Mouse (Mus musculus) MEL-GATA-1-ER (cell line): ENCODE data around the gene Sbk1.

ENCODE experiments used
- DNase-seq: peaks from one replicate; pipeline ENCODE4 v3.0.0-alpha.2; 2012; ENCODE audit warnings: low read depth; ENCODE audit errors: extremely low read depth

Sbk1 gene

GRCm38 (mm10) chr7:126271712-126272683 lies at the start of gene Sbk1:
TSS of gene Sbk1 (plus strand) at chr7:126272619.
- DNase-seq = no peak

GRCm38 (mm10) chr7:126222753-126223152 lies 49.7 kb upstream of the Sbk1 start:
- DNase-seq = no peak

GRCm38 (mm10) chr7:126226136-126226535 lies 46.3 kb upstream of the Sbk1 start:
- DNase-seq = no peak

GRCm38 (mm10) chr7:126230357-126231148 lies 41.9 kb upstream of the Sbk1 start:
- peak; percentile 78 for DNase-seq

- DNase-seq = no peak
Measured at GRCm38 (mm10) chr7:126232345-126233071, 39.9 kb upstream of the Sbk1 start.

- DNase-seq = no peak
Measured at GRCm38 (mm10) chr7:126234611-126235010, 37.8 kb upstream of the Sbk1 start.

- DNase-seq = no peak
Measured at GRCm38 (mm10) chr7:126236083-126236793, 36.2 kb upstream of the Sbk1 start.

GRCm38 (mm10) chr7:126236794-126237192 lies 35.6 kb upstream of the Sbk1 start:
- DNase-seq = no peak

- DNase-seq = peak; percentile 15
Measured at GRCm38 (mm10) chr7:126240814-126241360, 31.5 kb upstream of the Sbk1 start.

GRCm38 (mm10) chr7:126244168-126244750 lies 28.2 kb upstream of the Sbk1 start:
- DNase-seq = peak; percentile 61

GRCm38 (mm10) chr7:126248088-126248487 lies 24.3 kb upstream of the Sbk1 start:
- no peak for DNase-seq

GRCm38 (mm10) chr7:126248641-126249141 lies 23.7 kb upstream of the Sbk1 start:
- DNase-seq = no peak

GRCm38 (mm10) chr7:126249146-126249545 lies 23.3 kb upstream of the Sbk1 start:
- no peak for DNase-seq

- no peak for DNase-seq
Measured at GRCm38 (mm10) chr7:126249986-126250385, 22.4 kb upstream of the Sbk1 start.

- no peak for DNase-seq
Measured at GRCm38 (mm10) chr7:126250481-126250880, 21.9 kb upstream of the Sbk1 start.

- DNase-seq = no peak
Measured at GRCm38 (mm10) chr7:126251698-126252097, 20.7 kb upstream of the Sbk1 start.

GRCm38 (mm10) chr7:126252230-126252629 lies 20.2 kb upstream of the Sbk1 start:
- DNase-seq = no peak

GRCm38 (mm10) chr7:126260280-126261210 lies 11.9 kb upstream of the Sbk1 start:
- DNase-seq = no peak

GRCm38 (mm10) chr7:126261823-126262222 lies 10.6 kb upstream of the Sbk1 start:
- DNase-seq = no peak
